Mouse (Mus musculus): ENCODE results near the gene Pip4k2b.

DNA sequence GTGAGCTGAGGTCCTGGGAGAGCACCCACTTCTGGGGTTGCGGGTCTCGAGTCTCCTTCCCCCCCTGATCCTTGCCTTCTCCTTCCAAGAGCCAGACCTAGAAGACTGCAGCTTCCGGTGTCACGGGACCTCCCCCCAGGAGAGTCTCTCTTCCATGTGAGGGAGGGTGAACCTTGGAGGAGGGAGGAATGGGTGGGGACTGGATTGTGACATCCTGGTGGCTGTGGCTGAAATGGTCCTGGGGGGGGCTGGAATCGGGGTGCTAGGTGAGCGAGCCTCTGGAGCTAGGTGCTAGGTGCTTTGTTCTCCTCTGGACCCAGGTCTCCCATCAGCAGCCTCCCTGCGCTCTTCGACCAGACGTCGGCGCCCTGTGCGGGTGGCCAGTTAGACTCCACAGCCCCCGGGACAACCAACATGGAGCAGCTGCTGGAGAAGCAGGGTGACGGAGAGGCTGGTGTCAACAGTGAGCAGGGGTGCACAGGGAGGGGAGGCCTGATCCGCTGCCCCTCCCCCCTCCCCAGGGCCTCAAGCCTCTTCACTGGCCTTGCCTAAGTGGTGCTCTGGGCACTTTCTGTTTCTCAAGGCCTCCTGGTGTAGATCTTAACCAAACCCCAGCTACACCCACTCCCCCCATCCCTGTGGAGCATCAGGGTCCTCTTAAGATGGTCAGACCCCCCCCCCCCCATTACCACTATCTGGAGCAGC lies 68.3 kb downstream of the Pip4k2b start:
- TF ChIP-seq CTCF (IDR thresholded peaks at IDR 0.05) (no peak), POLR2A (IDR thresholded peaks at IDR 0.05; ENCODE audit: insufficient read depth, low read depth, low read length) (no peak), EP300 (IDR thresholded peaks at IDR 0.05; ENCODE audit: insufficient read depth, low read depth, low read length) (no peak)

All from heart, adult 2 months (tissue).